Mouse (Mus musculus): Measurements from ENCODE around the gene 4930550L24Rik.

The 4930550L24Rik gene

GRCm38 (mm10) chrX:58909060-58909459 is at the start of gene 4930550L24Rik:
TSS of gene 4930550L24Rik (plus strand) at chrX:58909360.
- no peaks in the 10 kb centered on the region for H3K36me3 ChIP-seq (ENCODE audit: insufficient read depth, low read length)
- no peaks in the 10 kb centered on the region for H3K4me1 ChIP-seq (replicated peaks; ENCODE audit: low read depth, low read length)
- no peak within 1 kb of the TSS for H3K4me3 ChIP-seq (replicated peaks; ENCODE audit: low read length)
- TF ChIP-seq CTCF (conservative IDR thresholded peaks at IDR 0.05; ENCODE audit: low read length) (no peak), POU5F1 (IDR thresholded peaks at IDR 0.05; ENCODE audit: borderline replicate concordance, low read length) (no peak), NANOG (IDR thresholded peaks at IDR 0.05; ENCODE audit: borderline replicate concordance, low read length) (no peak)
- H3K27me3 ChIP-seq (ENCODE audit: insufficient read depth, low read length), result no peaks in the 10 kb centered on the region
- H3K9me3 ChIP-seq (ENCODE audit: low read length), result no peaks in the 10 kb centered on the region

DNA sequence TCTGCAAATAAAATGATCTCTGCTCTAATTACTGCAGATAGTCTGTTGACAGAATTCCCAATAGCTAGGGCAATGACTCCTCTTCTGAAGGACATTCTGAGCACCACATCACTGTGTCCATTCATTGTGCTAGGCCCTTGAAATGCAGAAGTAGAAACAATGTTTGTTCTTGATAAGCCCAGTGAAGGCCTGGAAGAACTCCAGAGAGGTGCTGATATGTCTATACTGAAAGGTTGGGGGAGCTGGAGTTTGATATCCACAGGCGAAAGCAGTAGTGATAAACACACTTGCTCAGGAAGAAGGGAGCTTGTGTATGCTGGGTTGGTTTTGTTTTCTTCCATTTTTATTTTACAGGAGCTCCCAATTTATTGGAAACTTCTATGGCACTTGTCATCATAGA is 8.4 kb upstream of the 4930550L24Rik start:
- Histone ChIP-seq H3K9me3 (ENCODE audit: low read length) (no peaks in the 10 kb centered on the region), H3K36me3 (ENCODE audit: insufficient read depth, low read length) (no peaks in the 10 kb centered on the region)

GRCm38 (mm10) chrX:58967969-58968368 is 58.8 kb downstream of the 4930550L24Rik start:
- no peaks in the 10 kb centered on the region for H3K9me3 ChIP-seq (ENCODE audit: low read length)
- H3K36me3 ChIP-seq (ENCODE audit: insufficient read depth, low read length), result no peaks in the 10 kb centered on the region
- no peak overlapping the region for H3K4me3 ChIP-seq (replicated peaks; ENCODE audit: low read length)
- no peaks in the 10 kb centered on the region for H3K27me3 ChIP-seq (ENCODE audit: insufficient read depth, low read length)
- H3K4me1 ChIP-seq (replicated peaks; ENCODE audit: low read depth, low read length), result no peaks in the 10 kb centered on the region
- no peak for TF ChIP-seq POU5F1 (IDR thresholded peaks at IDR 0.05; ENCODE audit: borderline replicate concordance, low read length)
- no peak for TF ChIP-seq NANOG (IDR thresholded peaks at IDR 0.05; ENCODE audit: borderline replicate concordance, low read length)
- TF ChIP-seq CTCF (conservative IDR thresholded peaks at IDR 0.05; ENCODE audit: low read length), result no peak

More for the DNA sequence above, 8.4 kb upstream of the 4930550L24Rik start:
- Histone ChIP-seq H3K4me1 (replicated peaks; ENCODE audit: low read depth, low read length) (no peaks in the 10 kb centered on the region), H3K4me3 (replicated peaks; ENCODE audit: low read length) (no peak overlapping the region), H3K27me3 (ENCODE audit: insufficient read depth, low read length) (no peaks in the 10 kb centered on the region)
- TF ChIP-seq CTCF (conservative IDR thresholded peaks at IDR 0.05; ENCODE audit: low read length) (no peak), NANOG (IDR thresholded peaks at IDR 0.05; ENCODE audit: borderline replicate concordance, low read length) (no peak), POU5F1 (IDR thresholded peaks at IDR 0.05; ENCODE audit: borderline replicate concordance, low read length) (no peak)

All from E14TG2a.4 (cell line).